Mouse (Mus musculus) testis, adult 2 months (tissue): ENCODE results near the gene Cep85l.

Experiments used
- CTCF ChIP-seq: fragments of 200-500 bp; IDR thresholded peaks from 2 replicates; pipeline ENCODE4 v1.5.1; 2012; ENCODE audit warnings: low read depth, mild to moderate bottlenecking, inconsistent platforms, low read length, moderate library complexity; ENCODE audit not compliant: control insufficient read depth, insufficient read depth, insufficient replicate concordance
- POLR2A ChIP-seq: fragments of 200-500 bp; IDR thresholded peaks from 2 replicates; pipeline ENCODE4 v1.6.1; 2012; ENCODE audit warnings: low read depth, mild to moderate bottlenecking, inconsistent platforms, low read length, moderate library complexity; ENCODE audit not compliant: control insufficient read depth

- TF ChIP-seq CTCF (no peak), POLR2A (no peak)
Measured at GRCm38 (mm10) chr10:53406845-53407244, 27.1 kb upstream of the Cep85l start.
